Mouse (Mus musculus) cerebellum, adult 9-10 months (tissue): ENCODE measurements around the gene Hist1h4m.
"Not testable (repeated sequence)": the region's sequence is repeated elsewhere in the genome, so short reads cannot be mapped to it uniquely, and the experiment has no call there.

Experiments
- DNase-seq: peaks from one replicate; pipeline ENCODE4 v3.0.0; 2022

The Hist1h4m gene

GRCm38 (mm10) chr13:21811074-21811473 is 472 bp upstream of the Hist1h4m start:
- DNase-seq = not testable (repeated sequence)

GRCm38 (mm10) chr13:21812092-21812491 is 546 bp downstream of the Hist1h4m start:
- DNase-seq = not testable (repeated sequence)

GRCm38 (mm10) chr13:21820082-21820890 is 8.7 kb downstream of the Hist1h4m start:
- DNase-seq = not testable (repeated sequence)

GRCm38 (mm10) chr13:21828511-21828910 is 17.0 kb downstream of the Hist1h4m start:
- no peak for DNase-seq

- no peak for DNase-seq
Measured at GRCm38 (mm10) chr13:21830344-21830743, 18.8 kb downstream of the Hist1h4m start.

GRCm38 (mm10) chr13:21831418-21832394 is 20.2 kb downstream of the Hist1h4m start, which contains the start of gene Hist1h4n:
Gene Hist1h4n, minus strand, starts transcription at chr13:21832196.
- peak; percentile 47 for DNase-seq

GRCm38 (mm10) chr13:21833461-21833860 is 21.9 kb downstream of the Hist1h4m start, which contains the start of the genes Hist1h2ap and Hist1h2br:
Gene Hist1h2ap, minus strand, starts transcription at chr13:21833507.
Gene Hist1h2br, plus strand, starts transcription at chr13:21833743.
- DNase-seq = not testable (repeated sequence)

GRCm38 (mm10) chr13:21840508-21840907 is 29.0 kb downstream of the Hist1h4m start:
- not testable (repeated sequence) for DNase-seq

- DNase-seq = not testable (repeated sequence)
Measured at GRCm38 (mm10) chr13:21846356-21846755, 34.8 kb downstream of the Hist1h4m start.

GRCm38 (mm10) chr13:21847883-21848282 is 36.3 kb downstream of the Hist1h4m start:
- no peak for DNase-seq

GRCm38 (mm10) chr13:21850696-21851095 is 39.1 kb downstream of the Hist1h4m start:
- DNase-seq = not testable (repeated sequence)

GRCm38 (mm10) chr13:21852215-21852945 is 40.8 kb downstream of the Hist1h4m start:
- DNase-seq = no peak

- DNase-seq = peak; percentile 93
Measured at GRCm38 (mm10) chr13:21855146-21855545, 43.6 kb downstream of the Hist1h4m start.

- peak; percentile 89 for DNase-seq
Measured at GRCm38 (mm10) chr13:21855698-21856162, 44.2 kb downstream of the Hist1h4m start.

- no peak for DNase-seq
Measured at GRCm38 (mm10) chr13:21861608-21862007, 50.1 kb downstream of the Hist1h4m start.
